Mouse (Mus musculus) midbrain, postnatal 0 days (tissue): ENCODE data around the gene Drd5. TPM values are rescaled to one million over a fixed set of nuclear protein-coding genes. Genes with fewer than 3 reads are reported as not detected.

Experiments
- ATAC-seq: fragments of 200-750 bp; cut with Nextera tagmentation; 2 replicates; pipeline ENCODE4 v1.8.0; 2017; ENCODE audit warnings: moderate number of reproducible peaks, mild to moderate bottlenecking, moderate TSS enrichment, moderate library complexity; ENCODE audit not compliant: low FRiP score
- DNase-seq: peaks from one replicate; pipeline ENCODE4 v3.0.0-alpha.2; 2015; ENCODE audit warnings: low spot score
- H3K27ac ChIP-seq: fragments of 300-500 bp; sonication (generic); 2 replicates; pipeline ENCODE4 v1.5.1; 2014; ENCODE audit warnings: low read depth, mild to moderate bottlenecking, low read length, mixed read lengths
- H3K27me3 ChIP-seq: fragments of 300-500 bp; sonication (generic); 2 replicates; pipeline ENCODE4 v1.6.1; 2014; ENCODE audit warnings: low read length, control low read depth, mixed read lengths; ENCODE audit not compliant: insufficient read depth
- H3K36me3 ChIP-seq: fragments of 300-500 bp; sonication (generic); 2 replicates; pipeline ENCODE4 v1.6.1; 2014; ENCODE audit warnings: low read length, control low read depth, mixed read lengths; ENCODE audit not compliant: insufficient read depth
- H3K4me1 ChIP-seq: fragments of 300-500 bp; sonication (generic); 2 replicates; pipeline ENCODE4 v1.6.1; 2014; ENCODE audit warnings: mild to moderate bottlenecking, control low read depth, antibody characterized with exemption, low read length, mixed read lengths; ENCODE audit not compliant: insufficient read depth
- H3K4me2 ChIP-seq: fragments of 300-500 bp; sonication (generic); 2 replicates; pipeline ENCODE4 v1.6.1; 2014; ENCODE audit warnings: low read depth, mild to moderate bottlenecking, low read length, mixed read lengths; ENCODE audit not compliant: poor library complexity, severe bottlenecking
- H3K4me3 ChIP-seq: fragments of 300-500 bp; sonication (generic); 2 replicates; pipeline ENCODE4 v1.5.1; 2014; ENCODE audit warnings: low read depth, mild to moderate bottlenecking, low read length, moderate library complexity
- H3K9ac ChIP-seq: fragments of 300-500 bp; sonication (generic); replicated peaks from 2 replicates; pipeline ENCODE4 v1.6.1; 2014; ENCODE audit warnings: mild to moderate bottlenecking, low read length, moderate library complexity, mixed read lengths; ENCODE audit not compliant: poor library complexity, severe bottlenecking
- H3K9me3 ChIP-seq: fragments of 300-500 bp; sonication (generic); 2 replicates; pipeline ENCODE4 v1.6.1; 2016; ENCODE audit warnings: low read length, control low read depth
- CTCF ChIP-seq: IDR thresholded peaks from 2 replicates; pipeline ENCODE4 v1.5.1; 2016; ENCODE audit warnings: antibody characterized with exemption, mild to moderate bottlenecking
- WGBS: fragments of 180-500 bp; shearing (Covaris S2); extraction: QIAGEN DNeasy Blood & Tissue Kit; methylation state at CpG from one replicate; pipeline ENCODE4 v1.1.7; 2014; 5-methylcytosine and 5-hydroxymethylcytosine counted together
- polyA plus RNA-seq: library from polyadenylated mRNA; unstranded; fragments of >200 nt; fragmentation: Nextera tagmentation; extraction: Ambion mirVana; gene quantifications from 2 replicates; pipeline ENCODE4 v1.2.1, GENCODE M21; 2015
- total RNA-seq: library from RNA; depleted of rRNA; stranded (reverse); fragments of >200 nt; gene quantifications from 2 replicates; pipeline ENCODE4 v1.2.3, GENCODE M21; 2014

The Drd5 gene
- total and polyA plus RNA-seq, 2 experiments from 2014 or later = 1.7 to 2.0 TPM

DNA sequence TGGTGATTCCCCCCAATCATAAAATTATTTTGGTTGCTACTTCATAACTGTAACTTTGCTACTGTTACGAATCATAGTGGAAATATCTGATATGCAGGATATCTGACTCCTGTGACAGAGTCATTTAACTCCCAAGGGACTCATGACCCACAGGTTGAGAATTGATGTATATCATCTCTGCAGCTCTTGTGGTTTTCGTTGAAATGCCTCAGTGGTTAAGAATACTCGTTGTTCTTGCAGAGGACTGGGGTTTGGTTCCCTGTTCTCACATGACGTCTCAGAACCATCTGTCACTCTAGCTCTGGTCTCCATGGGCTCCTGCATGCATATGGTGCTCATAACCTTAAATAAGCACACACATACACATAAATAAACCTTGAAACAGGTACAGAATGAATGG, 14.2 kb downstream of the Drd5 start:
- Histone ChIP-seq H3K9me3 (no peaks in the 10 kb centered on the region), H3K4me1 (no peaks in the 10 kb centered on the region), H3K9ac (no peak overlapping the region), H3K4me3 (no peak overlapping the region), H3K4me2 (no peak overlapping the region), H3K27me3 (no peaks in the 10 kb centered on the region), H3K36me3 (no peaks in the 10 kb centered on the region), H3K27ac (no peak overlapping the region)
- no peak for DNase-seq
- TF ChIP-seq CTCF = no peak
- ATAC-seq = no peak
- 82% methylated on average over 4 of the region's 4 CpGs for WGBS

DNA sequence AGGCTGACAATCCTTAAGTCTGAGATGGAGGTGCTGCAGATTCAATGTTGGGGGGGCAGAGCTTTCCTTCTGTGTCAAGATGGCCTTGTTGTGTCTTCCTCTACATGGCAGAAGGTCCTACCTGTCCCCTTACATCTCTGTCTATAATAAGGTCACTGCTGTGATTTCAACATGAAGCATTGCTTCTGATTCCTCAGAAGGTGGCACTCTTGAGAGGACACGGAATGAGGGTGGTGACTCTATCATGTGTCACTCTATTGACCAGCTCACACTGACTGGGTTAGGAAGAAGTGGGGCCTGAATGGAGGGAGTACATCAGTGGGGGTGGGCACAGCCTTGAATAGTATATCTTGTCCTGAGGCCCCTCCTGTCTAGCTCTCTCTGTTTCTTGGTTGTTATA, 15.4 kb downstream of the Drd5 start:
- WGBS = 26% methylated on average over 1 of the region's 1 CpGs
- Histone ChIP-seq H3K9ac (no peak overlapping the region), H3K36me3 (no peaks in the 10 kb centered on the region), H3K4me2 (no peak overlapping the region), H3K4me3 (no peak overlapping the region), H3K27ac (no peak overlapping the region), H3K9me3 (no peaks in the 10 kb centered on the region), H3K4me1 (no peaks in the 10 kb centered on the region), H3K27me3 (no peaks in the 10 kb centered on the region)
- TF ChIP-seq CTCF = peak; percentile 41
- ATAC-seq (no peak), DNase-seq (no peak)

GRCm38 (mm10) chr5:38343101-38343500, 23.9 kb downstream of the Drd5 start:
- Histone ChIP-seq H3K4me3 (no peak overlapping the region), H3K9me3 (no peaks in the 10 kb centered on the region), H3K4me1 (no peaks in the 10 kb centered on the region), H3K36me3 (no peaks in the 10 kb centered on the region), H3K27me3 (no peaks in the 10 kb centered on the region), H3K9ac (no peak overlapping the region), H3K4me2 (no peak overlapping the region), H3K27ac (no peak overlapping the region)
- no peak for TF ChIP-seq CTCF
- WGBS = 59% methylated on average over 3 of the region's 3 CpGs
- ATAC-seq (no peak), DNase-seq (no peak)

DNA sequence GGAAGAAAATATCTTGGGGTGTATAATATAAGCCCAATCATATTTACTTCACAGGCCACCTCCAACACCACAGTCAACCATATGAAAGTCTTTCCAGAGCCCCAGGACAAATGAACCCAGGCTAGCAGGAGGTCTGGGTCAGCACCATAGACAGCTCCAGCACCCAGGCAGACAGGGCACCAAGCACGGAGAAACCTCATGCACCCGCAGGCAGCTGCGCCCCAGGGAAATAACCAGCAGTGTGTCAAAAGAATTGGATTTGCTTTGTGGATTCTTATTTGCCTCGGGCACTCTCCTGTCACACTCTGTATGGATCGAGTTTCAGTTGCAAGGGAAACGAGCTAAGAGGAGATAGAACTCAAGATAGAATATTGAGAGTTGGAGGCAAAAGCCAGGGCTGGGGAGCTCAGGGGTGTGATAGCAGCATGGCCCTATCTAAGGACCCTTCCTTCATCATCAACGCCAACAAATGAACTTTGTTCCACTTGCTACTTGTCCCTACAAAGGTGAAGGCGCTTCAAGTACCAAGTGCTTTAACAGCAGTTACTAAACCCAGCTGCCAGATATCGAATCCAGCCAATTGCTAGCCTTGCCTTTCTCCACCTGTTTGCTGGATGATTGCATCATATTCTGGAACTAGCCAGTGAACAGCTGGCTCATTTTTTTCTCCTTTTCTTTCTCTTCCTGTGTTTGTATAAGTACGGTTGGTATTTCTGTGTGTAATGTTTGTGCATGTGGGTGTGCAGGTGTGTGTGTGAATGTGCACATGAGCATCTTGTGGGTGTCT, 27.7 kb downstream of the Drd5 start:
- no peaks in the 10 kb centered on the region for H3K27me3 ChIP-seq
- no peak overlapping the region for H3K4me3 ChIP-seq
- H3K9ac ChIP-seq = no peak overlapping the region
- no peaks in the 10 kb centered on the region for H3K36me3 ChIP-seq
- H3K27ac ChIP-seq = no peak overlapping the region
- H3K4me2 ChIP-seq = no peak overlapping the region
- ATAC-seq (no peak), DNase-seq (no peak)
- 32% methylated on average over 10 of the region's 10 CpGs for WGBS
- no peak for TF ChIP-seq CTCF
- no peaks in the 10 kb centered on the region; the same call in 1 of the 2 replicates for H3K4me1 ChIP-seq
- H3K9me3 ChIP-seq = no peaks in the 10 kb centered on the region

- ATAC-seq = no peak
- Histone ChIP-seq H3K4me2 (no peak overlapping the region), H3K4me3 (no peak overlapping the region), H3K27ac (no peak overlapping the region), H3K4me1 (no peaks in the 10 kb centered on the region; the same call in 1 of the 2 replicates), H3K36me3 (no peaks in the 10 kb centered on the region), H3K9me3 (no peaks in the 10 kb centered on the region), H3K9ac (no peak overlapping the region), H3K27me3 (no peaks in the 10 kb centered on the region)
- no peak for TF ChIP-seq CTCF
- WGBS = 29% methylated on average over 5 of the region's 5 CpGs
- no peak for DNase-seq
Measured at GRCm38 (mm10) chr5:38350351-38350929, 31.3 kb downstream of the Drd5 start.

DNA sequence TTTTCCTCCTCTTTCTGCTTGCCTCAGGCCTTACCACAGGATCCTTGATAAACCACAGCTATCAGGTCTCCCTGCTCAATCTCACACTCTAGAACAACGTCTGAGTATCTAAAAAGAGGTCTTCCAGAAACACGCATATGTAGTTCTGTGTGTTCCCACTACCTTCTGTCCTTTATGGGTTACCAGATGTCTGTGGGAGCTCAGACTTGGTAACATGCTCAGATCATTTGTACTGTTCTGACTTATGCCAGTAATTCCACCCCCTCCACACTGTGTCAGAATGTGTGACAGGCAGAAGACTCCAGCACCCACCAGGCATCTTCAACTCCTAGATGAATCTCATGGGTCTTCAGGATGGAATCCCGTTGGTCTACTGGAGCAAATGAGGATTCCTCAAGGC, 37.8 kb downstream of the Drd5 start:
- no peak overlapping the region for H3K9ac ChIP-seq
- no peak for DNase-seq
- no peak overlapping the region for H3K27ac ChIP-seq
- no peaks in the 10 kb centered on the region for H3K27me3 ChIP-seq
- H3K4me3 ChIP-seq = no peak overlapping the region
- H3K4me1 ChIP-seq = no peaks in the 10 kb centered on the region
- H3K4me2 ChIP-seq = no peak overlapping the region
- no peak for TF ChIP-seq CTCF
- H3K9me3 ChIP-seq = no peaks in the 10 kb centered on the region
- no peaks in the 10 kb centered on the region for H3K36me3 ChIP-seq
- 84% methylated on average over 3 of the region's 3 CpGs for WGBS
- no peak for ATAC-seq
